Mouse (Mus musculus): ENCODE measurements around the gene B4galt2.
A peak's percentile ranks its signal among the peaks of the same experiment; 100 is the strongest.

Gene B4galt2

DNA sequence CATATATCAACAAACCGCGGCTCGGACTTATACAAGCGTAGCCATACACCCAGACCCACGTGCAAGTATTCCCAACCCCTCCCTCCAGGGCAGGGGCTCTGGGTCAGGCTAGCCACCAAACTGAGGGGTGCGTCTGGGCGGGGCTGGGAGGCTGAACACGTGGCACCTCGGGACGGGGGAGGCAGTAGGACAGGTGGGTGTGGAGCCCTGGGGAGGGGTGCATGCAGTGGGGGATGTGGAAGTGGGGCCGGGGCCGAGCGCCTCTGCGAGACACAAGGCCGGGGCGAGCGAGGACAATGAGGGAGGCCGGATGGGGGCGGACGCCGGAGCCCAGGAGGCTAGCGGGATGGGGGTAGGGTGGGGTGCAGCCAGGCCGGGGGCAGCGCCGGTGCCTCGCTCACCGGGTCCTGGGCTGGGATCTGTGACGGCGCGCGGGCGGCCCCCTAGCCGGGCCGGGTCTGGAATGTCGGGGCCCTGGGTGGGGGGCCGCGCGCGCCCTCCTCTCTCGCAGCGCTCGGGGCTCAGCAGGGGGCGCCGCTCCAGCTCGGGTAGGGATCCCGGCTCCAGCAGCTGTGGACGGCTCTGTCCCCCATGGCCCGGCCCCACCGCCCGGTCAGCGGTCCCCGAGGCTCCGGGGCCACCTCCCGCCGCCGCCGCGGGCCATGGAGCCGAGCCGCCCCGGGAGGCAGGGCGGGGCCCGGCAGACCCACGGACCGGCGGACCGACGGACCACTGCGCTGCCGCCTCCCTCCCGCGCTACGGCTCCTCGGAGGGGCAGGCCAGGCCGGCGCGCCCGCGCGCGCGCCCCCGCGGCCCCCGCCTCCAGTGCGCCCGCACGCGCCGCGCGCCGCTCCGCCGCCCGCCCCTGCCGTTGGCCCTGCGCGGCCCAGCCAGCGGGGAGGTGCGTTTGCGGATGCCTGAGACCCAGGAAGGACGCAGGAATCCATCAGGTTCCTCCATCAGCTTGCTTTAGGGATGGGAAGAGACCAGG, at the start of gene B4galt2:
Gene B4galt2, minus strand, starts transcription at position 787 of the 991 bp plus-strand sequence.
- DNase-seq (ENCODE audit: low spot score in 2 of 2), result peak; percentile 45 to 46

DNA sequence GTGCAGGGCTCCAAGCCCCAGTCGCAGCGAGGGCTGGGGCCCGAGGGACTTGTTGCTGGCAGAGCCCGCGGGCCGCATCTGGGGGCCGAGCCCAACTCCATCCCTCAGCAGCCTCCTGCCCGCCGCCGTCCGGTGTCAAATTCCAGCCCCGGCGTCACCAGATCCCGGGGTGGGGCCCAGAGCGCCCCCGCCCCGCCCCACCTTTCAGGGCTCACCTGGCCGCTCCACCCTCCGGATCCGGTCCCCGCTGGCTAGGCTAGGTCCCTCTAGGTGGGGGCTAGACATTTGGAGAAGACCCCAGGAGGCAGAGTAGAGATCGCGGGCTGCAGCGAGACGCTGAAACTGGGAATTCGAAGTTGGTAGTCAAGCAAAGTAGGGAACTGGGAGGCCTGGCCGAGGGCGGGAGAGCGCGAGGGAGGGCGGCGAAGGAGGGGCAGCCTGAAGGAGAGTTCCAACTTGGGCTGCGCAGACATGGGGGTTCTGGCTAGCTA, 46.1 kb upstream of the B4galt2 start, which contains the start of gene Artn:
Gene Artn, minus strand, starts transcription at position 373 of the 491 bp plus-strand sequence.
- DNase-seq (ENCODE audit: low spot score in 2 of 2), result no peak

DNA sequence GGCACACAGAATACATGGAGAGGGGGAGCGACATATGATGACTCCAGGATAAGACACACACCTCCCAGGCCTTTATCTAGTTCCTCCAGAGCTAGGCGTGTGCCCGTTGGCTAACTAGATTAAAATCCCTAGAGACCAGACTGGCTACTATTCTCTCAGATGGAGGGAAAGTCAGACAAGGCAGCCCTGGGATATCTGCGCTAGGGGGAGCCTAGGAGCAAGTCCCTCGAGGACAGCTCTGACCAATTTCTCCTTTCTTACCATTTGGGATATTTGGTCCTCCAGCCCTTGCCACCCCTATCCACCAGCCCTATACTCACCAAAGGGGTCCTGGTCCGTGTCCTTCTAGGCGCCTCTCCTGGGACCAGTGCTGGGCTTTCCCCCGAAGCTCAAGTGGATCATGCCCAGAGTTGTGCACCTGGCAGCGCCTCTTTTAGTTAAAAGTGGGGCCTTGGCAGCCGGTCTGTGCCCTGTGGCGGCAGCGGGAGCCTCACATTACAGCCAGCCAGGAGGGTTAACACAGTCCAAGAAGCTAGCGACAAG, 45.5 kb upstream of the B4galt2 start:
- DNase-seq (ENCODE audit: low spot score in 2 of 2), result no peak

DNA sequence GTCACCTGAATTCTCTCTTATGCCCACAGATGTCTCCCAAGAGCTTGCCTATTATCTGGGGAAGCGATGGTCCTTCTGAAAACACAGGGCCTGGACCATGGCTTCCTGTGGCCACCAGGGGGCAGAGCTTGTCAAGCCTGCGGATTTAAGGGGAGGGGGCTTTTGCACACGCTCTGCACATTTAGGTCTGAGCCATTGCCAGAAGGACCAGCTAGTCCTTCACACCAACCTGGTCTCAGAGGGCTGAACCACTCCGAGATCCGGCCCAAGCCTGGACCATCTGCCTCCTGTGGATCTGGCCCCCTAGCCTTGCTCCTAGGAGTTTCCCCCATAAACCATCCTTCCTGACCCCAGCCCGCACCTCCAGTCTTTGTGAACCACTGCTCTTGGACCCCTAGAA, 44.9 kb upstream of the B4galt2 start:
- no peak for DNase-seq (ENCODE audit: low spot score in 2 of 2)

DNA sequence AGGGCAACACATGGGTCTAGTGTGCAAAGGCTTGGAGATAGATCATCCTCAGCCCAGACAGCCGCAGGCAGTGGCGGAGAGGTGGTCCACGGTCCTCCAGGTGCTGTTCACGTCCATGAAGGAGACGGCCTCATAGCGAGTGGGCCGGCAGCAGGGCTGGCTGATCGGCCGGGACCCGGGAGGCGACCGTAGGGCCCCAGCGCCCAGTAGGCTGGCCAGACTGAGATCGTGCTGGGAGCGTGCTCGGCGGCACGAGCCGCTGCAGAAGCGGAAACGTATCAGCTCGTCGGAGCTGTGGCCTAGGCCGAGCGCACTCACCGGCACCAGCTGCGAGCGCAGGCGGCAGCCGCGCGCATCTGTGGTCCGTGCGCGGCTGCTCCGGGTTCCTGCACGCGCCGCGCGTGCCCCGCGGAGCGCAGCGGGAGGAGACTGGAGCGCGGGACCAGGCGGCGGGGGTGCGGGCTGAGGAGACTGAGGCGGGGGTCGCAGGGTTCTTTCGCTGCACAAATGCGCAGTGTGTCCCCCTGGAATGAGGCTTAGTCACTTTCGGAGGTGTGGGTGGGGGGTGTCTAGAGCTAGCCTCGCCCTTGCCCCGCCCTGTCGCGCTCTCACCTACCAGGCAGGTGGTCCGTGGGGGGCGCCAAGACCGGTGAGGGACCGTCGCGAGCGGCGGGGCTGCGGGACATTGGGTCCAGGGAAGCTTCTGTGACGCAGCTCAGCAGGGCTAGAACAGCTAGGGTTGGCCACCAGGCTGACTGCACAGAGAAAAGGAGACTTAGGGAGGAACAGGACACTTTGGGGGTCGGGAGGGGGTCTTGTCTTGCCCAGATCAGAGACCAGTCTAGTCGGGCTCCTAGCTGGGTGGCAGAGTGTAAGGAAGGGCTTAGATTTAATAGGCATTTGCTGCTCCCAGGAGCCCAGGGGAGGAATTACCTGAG, 43.5 kb upstream of the B4galt2 start:
- no peak for DNase-seq (ENCODE audit: low spot score in 2 of 2)

DNA sequence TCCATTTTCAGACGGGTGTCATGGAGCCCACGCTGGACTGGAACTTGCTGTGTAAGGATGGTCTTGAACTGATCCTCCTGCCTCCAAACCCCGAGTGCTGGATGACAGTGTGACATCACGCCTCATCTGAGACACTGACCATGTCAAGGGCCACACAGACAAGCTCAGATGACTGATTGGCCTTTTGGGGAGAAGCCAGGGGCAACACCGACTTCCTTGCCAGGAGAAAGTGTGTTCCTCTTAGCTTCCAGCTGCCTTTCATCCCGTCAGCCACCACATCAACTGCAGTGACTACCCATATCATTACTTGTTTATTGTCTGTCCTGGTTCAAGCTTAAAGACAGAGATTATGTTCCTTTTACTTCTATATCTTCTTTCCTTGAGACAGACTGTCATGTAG, 41.6 kb upstream of the B4galt2 start:
- no peak for DNase-seq (ENCODE audit: low spot score in 2 of 2)

DNA sequence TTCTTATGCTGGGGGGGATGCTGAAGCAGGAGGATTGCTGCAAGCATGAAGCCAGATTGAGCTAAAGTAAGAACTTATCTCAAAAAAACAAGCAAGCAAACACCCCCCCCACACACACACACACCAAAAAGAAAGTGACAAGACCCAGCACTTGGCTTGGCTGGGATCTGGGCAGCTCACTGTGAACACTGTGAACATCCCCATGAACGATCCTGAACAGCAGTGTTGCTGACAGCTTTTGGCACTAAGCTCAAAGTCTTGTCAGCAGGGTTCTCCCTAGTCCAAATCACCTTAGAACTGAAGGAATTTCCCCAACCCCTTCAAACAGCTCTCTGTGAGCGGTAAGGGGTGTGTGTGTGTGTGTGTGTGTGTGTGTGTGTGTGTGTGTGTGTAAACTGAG, 40.2 kb upstream of the B4galt2 start:
- no peak for DNase-seq (ENCODE audit: low spot score in 2 of 2)

DNA sequence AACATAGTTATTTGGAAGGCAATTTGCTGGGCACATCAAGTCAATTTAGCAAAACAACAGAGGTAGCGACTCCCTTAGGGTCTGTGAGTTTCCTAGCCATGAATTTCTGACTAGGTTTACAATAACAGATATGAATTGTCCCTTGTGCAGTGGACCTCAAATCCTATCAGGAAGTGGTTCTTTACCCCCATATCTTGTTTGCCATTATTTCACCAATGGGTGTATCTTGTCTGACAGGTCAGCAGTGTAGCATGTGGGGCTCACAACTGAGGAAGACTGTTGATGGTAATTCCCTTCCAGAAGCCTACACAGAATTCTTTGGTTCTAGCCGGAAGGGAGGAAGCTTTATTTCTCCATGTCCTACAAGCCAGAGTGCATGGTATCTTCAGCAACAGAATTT, 38.1 kb upstream of the B4galt2 start:
- DNase-seq (ENCODE audit: low spot score in 2 of 2), result no peak

DNA sequence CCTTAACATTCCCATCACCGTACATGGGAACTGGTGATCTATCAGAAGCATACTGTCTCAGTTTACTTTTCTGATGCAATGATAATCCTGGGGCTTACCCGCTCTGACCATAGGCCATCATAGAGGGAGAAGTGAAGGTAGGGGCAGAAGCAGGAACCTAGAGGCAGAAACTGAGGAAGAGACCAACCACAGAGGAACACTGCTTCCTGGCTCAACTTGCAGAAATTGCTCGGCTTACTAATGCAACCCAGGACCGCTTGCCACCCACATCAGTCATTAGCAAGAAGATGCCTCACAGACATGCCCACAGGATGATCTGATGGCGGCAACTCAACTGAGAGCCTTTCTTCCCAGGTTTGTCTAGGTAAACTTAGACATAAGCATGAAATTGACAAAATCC, 35.5 kb upstream of the B4galt2 start:
- DNase-seq (ENCODE audit: low spot score in 2 of 2), result no peak

DNA sequence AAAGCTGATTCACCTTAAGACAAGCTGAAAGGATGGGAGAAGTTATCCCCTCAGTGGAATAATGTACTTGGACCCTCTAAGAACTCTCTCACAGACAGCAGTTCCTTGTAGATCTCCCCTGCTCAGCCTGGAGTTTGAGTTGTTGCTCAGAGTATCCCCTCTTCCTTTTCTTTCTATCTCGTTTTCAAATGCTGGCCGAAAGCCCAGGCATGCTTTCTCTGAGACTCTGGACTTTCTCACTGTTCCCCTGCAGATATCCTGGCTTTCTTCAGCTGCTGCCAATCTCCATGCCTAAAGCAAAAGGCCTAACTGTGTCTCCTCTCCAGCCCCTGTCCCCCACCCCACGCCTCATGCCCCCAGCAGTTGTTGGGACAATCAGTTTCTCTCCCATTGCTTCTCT, 35.0 kb upstream of the B4galt2 start:
- DNase-seq (ENCODE audit: low spot score in 2 of 2), result no peak

DNA sequence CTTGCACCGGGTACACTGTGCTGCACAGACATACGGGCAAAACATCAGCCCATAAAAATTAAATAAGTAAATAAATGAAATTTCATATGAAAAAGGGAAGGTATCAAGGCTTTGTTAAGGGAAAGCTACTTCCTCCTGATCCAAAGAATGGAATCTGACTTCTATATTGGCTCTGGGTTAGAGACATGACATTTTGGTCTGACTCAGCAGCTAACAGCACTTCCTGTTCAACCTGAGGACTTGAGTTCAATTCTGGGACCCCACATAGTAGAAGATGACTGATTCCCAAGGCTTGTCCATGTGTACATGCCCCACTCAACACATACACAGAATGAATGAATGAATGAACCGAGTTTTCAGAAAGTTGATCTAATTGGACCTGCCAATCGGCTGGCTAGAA, 34.6 kb upstream of the B4galt2 start:
- no peak for DNase-seq (ENCODE audit: low spot score in 2 of 2)

DNA sequence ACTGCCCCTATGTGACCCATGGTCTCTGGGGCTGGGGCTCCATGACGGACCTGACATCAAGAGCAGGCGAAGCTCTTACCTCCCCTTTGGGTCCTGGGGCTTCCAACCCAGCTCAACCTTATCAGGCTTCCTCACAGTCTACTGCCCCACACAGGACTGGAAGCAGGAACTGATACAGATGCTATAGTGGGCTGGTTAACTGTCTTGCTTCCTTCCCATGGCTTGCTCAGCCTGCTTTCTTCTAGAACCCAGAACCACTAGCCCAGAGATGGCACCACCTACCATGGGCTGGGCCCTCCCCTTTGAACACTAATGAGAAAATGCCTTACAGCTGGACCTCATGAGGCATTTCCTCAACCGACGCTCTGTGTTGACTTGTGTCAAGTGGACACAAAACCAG, 34.1 kb upstream of the B4galt2 start:
- no peak for DNase-seq (ENCODE audit: low spot score in 2 of 2)

DNA sequence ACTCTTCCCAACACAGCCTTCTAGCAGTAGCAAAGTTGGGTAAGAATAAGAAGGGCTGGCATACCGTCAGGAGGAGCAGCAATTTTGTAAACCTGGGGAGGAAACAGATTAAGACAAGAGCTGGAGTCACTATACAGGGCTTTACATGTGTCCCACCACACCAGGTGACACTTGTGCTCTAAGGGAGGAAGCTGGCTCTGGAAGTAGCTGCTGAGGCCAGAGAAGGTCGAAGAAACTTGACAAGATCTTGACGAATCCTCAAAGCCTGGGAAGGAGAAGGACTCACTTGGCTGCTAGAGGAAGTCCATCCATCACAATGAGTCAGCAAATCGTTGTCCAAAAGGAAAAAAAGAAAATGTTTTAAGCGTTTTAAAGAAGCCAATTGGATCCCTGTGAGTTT, 33.1 kb upstream of the B4galt2 start:
- no peak for DNase-seq (ENCODE audit: low spot score in 2 of 2)

DNA sequence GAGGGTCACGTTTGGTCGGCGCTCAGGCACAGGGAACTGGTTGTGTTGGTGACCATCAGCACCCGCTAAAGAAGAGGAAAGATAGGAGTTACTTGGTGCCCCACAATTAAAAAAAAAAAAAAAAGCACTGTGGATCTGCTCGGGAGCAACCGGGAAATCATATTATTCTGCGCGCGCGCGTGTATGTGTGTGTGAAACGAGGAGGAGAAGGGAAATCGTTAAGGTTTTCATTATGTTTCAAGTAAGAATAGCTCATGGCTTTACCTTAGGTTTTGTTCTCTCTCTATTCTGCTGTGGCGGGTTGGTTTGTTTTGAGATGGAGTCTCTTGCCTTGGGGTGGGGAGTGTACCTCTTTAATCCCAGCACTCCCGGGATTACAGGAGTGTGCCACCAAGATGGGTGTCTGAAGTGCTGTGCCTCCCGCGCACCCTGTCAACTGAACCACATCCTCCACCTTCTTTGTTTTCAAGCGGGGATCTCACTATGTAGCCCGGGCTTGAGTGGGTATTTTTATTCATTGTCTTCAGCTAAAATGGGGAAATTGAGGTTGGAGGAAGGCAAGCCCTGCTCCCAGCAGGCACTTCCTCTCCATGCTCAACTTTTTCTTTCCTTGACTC, 32.3 kb upstream of the B4galt2 start:
- DNase-seq (ENCODE audit: low spot score in 2 of 2), result no peak

DNA sequence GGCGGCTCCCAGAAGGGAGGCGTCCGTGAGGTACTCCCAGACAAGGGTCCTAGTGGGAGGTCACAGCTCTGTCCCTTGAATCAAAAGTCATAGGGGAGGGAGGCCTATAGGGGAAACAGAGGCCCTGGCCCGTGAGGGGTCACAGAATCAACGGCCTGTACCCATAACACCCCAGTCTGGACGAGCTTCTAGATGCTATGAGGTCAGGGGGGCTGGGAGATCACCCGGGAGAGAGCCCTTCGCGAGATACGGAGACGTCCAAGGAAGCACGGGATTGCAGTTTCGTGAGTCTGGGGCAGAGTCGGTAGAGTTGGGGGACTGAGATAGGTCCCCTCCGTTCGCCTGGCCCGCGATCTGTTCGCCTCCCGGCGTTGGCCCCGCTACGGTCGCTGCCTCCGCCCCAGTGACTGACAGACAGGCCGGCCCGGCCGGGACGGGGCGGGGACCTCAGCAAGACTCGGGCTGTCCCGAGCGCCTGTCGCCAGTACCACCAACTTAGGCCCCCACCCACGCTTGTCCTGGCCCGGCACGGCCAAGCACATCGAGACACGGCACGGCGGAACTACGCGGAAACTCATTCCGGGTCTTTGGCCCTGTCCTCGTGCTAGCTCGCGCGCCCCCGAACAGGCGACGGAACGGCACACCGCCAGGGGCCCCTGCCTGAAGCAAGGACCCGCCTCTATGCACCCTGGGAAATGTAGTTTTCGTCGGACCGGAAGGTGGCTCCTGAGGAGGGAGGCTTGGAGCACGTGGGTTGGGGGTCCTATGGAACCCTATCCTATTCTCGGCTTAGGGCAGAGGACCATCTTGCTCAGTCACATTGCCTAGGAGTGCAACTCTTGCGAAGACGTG, 31.5 kb upstream of the B4galt2 start, which contains the start of gene Ipo13:
Gene Ipo13, minus strand, starts transcription at position 409 of the 852 bp plus-strand sequence.
- DNase-seq (ENCODE audit: low spot score in 2 of 2), result peak; percentile 86 to 89

DNA sequence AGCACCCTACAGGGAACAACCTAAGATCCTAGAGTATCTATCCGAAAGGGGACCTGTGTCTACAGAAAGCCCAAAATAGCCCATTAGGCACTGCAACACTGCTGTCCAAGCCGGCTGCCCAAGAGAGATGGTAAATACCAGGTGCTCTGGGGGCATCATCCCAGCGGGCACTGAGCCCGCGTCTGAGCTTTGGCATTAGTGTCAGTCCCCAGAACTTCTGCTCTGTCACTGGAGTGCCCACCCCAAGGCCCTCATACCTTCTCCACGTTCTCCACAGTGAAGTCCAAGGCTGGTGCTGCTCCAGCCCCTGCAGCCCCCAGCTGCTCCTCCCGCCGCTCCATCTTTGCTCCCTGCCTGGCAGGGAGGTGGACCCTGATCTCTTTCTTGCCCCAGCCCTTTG, 30.7 kb upstream of the B4galt2 start:
- no peak for DNase-seq (ENCODE audit: low spot score in 2 of 2)

DNA sequence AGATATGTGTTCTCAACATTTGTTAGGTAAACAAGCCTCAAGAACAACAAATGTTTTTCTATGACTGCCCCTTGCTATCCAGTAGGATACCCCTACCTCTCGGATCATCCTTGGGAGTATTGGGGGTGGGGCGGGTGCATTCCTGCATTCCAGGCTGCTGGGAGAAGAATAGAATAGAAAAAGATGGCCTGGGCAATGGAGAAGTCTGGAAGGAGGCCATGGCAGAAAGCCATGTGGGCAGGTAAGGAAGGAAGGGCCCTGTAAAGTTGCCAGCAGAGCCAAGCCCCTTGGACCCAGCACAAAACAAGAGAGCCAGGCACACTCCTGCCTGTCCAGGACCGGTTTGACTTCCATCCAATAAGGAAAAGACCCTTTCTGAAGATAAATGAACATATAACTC, 30.1 kb upstream of the B4galt2 start:
- no peak for DNase-seq (ENCODE audit: low spot score in 2 of 2)

DNA sequence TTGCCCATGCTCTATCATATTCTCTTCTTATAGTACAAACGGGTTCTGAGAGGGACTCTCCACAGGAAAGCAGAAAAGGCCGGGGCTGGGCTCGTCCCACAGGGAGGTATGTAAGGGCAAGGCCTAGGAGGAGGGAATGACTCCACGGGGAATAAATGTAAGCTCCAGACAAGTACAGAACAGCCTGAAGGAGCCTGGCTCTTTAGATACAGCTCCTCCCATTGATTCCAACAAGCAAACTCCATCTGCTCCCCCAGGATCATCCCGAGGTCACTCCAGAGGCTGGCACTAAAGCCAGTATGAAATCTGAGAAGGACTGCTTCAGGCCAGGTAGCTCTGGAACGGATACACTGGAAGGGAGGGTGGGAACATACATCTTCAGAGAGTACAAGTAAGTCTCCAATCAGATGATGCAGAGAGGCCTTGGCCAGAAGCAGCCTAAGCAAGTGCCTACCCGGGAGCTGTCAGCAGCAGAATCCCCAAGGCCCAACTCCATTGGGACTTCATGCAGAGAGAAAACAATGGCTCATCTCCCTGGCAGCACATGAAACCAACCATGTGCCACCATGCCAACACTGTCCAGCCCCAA, 29.5 kb upstream of the B4galt2 start:
- DNase-seq (ENCODE audit: low spot score in 2 of 2), result no peak

DNA sequence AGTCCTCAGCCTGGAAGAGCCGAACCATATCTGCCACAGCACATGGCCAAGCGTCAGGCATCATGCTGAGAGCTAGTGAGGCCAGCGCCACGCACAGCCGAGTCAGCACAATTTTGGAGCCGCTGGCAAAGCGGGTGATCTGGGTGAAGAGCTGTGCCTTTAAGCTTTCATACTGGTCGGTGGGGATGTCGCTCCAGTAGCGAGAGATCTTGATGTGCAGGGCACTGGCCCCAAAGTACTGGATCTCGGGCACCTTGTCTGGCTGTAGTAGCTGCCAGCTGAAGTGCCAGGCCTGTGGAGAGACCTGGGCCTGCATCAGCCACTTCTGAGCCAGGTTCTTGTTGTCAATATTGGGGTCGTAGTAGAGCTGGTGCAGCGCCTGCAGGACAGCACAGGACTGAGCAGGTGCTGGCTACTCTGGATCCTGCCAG, 28.9 kb upstream of the B4galt2 start:
- DNase-seq (ENCODE audit: low spot score in 2 of 2), result no peak

DNA sequence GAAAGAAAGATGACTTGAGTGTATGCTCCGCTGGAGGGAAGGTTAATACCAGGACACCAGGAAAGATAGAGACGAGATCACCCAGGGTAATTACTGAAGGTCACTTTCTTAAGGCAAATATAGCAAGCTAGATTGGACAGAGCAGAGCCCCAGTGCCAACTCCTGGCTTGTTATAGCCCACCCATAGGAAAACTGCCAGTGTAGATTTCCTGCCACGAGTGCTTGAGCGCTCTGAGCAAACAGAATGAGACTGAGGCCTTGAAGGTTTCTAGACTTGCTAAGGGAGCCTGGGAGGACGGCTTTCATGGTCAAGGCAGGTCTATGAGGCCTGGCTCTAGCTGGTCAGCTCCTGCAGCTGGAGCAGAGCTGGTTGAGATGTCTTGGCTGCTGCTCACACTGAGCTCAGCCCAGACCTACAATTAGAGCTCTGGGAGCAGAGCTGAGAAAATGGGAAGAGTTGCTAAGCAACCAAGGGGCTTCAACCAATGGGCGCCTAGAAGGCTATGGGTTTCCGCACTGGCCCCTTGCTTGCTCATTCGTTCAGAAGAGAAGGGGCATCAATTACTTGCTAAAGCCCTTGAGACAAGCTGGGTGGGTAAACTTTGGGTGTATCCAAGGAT, 25.7 kb upstream of the B4galt2 start:
- DNase-seq (ENCODE audit: low spot score in 2 of 2), result no peak

All from frontal cortex, postnatal 25 days (tissue).